Mouse (Mus musculus) granulocyte monocyte progenitor cell, adult 5-6 weeks (primary cell): ENCODE measurements around the gene Plk5. TPM values are rescaled to one million over a fixed set of nuclear protein-coding genes. Genes with fewer than 3 reads are reported as not detected.
A peak's percentile ranks its signal among the peaks of the same experiment; 100 is the strongest.

ENCODE experiments used
- ATAC-seq: replicated peaks from 2 replicates; pipeline ENCODE4 v1.8.0; 2016; ENCODE audit warnings: mild to moderate bottlenecking, moderate TSS enrichment, inconsistent platforms; ENCODE audit not compliant: poor library complexity, severe bottlenecking
- total RNA-seq, 2 experiments: library from RNA; stranded (forward) in 1 of 2; stranded (reverse) in 1 of 2; fragments of 200-712, 200-1000 nt in 1 of 2; fragments of >200 nt in 1 of 2; fragmentation: Nextera tagmentation in 1 of 2; gene quantifications; 2 replicates each; pipeline ENCODE4 v1.2.3; 2014 to 2017

The Plk5 gene
- total RNA-seq, 2 experiments from 2014 or later: not detected

DNA sequence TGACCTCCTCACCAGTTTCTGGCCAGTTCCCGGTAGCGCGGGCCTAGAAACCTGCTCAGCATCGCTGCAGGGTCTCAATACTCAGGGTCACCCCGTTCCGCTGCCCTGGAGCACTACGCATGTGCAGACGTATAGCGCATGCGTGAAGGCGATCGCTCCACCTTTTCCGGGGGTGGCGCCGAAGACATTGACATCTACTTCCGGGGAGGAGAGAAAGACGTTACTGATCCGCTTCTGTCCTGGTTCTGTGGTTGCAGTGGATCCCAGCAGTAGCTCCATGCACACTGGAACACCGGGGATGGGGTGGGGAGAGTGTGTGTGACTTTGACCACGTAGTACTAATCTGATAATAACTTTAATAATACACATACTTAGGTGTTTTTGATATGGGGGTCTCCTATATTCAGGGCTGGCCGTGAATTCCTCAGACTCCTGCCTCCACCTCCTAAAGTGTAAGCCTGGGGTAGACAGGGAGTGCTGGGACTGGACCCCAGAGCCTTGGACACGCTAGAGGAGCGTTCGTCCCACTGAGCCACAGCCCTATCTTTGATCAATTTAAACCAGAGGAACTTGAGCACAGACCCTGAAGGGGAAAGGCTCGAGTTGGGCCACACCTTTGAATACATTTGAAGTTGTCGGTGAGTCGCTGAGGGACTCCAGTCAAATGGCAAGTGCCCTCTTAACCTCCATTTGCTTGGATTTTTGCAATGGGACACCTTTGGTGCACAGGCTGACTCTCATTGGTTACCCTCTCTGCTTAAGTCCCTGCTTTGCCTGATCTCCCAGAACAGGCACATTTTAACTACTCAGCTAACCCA is 50.6 kb downstream of the Plk5 start, which contains the start of gene Uqcr11:
Gene Uqcr11 (minus strand): TSS at position 147 of the 818 bp plus-strand sequence.
- ATAC-seq: peak; percentile 75

DNA sequence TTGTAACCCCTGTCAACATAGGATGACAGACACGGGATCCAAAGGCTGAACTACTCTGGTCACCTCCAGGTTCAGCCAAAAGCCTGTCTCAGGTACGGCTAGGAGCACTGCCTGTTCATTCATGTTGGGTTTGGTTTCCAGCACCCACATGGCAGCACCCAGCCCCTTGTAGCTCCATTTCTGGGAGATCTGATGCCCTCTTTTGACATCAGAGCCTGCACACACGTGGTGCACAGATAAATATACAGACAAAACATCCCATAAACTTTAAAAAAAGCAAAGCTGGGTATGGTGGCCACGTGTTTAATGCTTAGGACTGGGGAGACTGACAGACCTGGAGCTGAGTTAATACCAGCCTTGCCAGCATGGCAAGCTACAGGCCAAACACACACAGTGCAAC is 51.7 kb downstream of the Plk5 start:
- ATAC-seq: no peak

- no peak for ATAC-seq
Observed at GRCm38 (mm10) chr10:80412656-80413541, 56.6 kb downstream of the Plk5 start.

Other genes starting within 250 kb of the Plk5 start
- gene Stk11, start 240.7 kb upstream of the Plk5 start, total RNA-seq (2014; fragmentation: Nextera tagmentation): 94.5 and 150 TPM in 2 replicates
- 121 and 132 TPM in 2 replicates for gene Stk11, start 240.7 kb upstream of the Plk5 start, total RNA-seq (2017)
- gene Atp5d, start 217.8 kb upstream of the Plk5 start, total RNA-seq (2014; fragmentation: Nextera tagmentation): 193 and 253 TPM in 2 replicates
- gene Atp5d, start 217.8 kb upstream of the Plk5 start, total RNA-seq (2017): 47.4 and 49.6 TPM in 2 replicates
- gene Cbarp, start 215.6 kb upstream of the Plk5 start, total RNA-seq (2014; fragmentation: Nextera tagmentation): 0.73 and 5.3 TPM in 2 replicates
- gene Cbarp, start 215.6 kb upstream of the Plk5 start, total RNA-seq (2017): 0.36 TPM in 1 of 2 replicates, not detected in the other
- 26.7 and 36.8 TPM in 2 replicates for gene Midn, start 208.2 kb upstream of the Plk5 start, total RNA-seq (2014; fragmentation: Nextera tagmentation)
- 10.0 and 17.4 TPM in 2 replicates for gene Midn, start 208.2 kb upstream of the Plk5 start, total RNA-seq (2017)
- 25.3 and 70.7 TPM in 2 replicates for gene Cirbp, start 190.5 kb upstream of the Plk5 start, total RNA-seq (2014; fragmentation: Nextera tagmentation)
- 36.8 and 40.7 TPM in 2 replicates for gene Cirbp, start 190.5 kb upstream of the Plk5 start, total RNA-seq (2017)
- gene 1600002K03Rik, start 183.5 kb upstream of the Plk5 start, total RNA-seq (2014; fragmentation: Nextera tagmentation): 17.2 and 43.4 TPM in 2 replicates
- gene 1600002K03Rik, start 183.5 kb upstream of the Plk5 start, total RNA-seq (2017): 11.2 and 11.5 TPM in 2 replicates
- gene Efna2, start 177.0 kb upstream of the Plk5 start, total RNA-seq (2014; fragmentation: Nextera tagmentation): not detected in 2 replicates
- gene Efna2, start 177.0 kb upstream of the Plk5 start, total RNA-seq (2017): 0.05 TPM in 1 of 2 replicates, not detected in the other
- gene Mum1, start 130.0 kb upstream of the Plk5 start, total RNA-seq (2014; fragmentation: Nextera tagmentation): 52.6 and 53.1 TPM in 2 replicates
- 30.6 and 31.0 TPM in 2 replicates for gene Mum1, start 130.0 kb upstream of the Plk5 start, total RNA-seq (2017)
- 109 and 191 TPM in 2 replicates for gene Ndufs7, start 107.3 kb upstream of the Plk5 start, total RNA-seq (2014; fragmentation: Nextera tagmentation)
- gene Ndufs7, start 107.3 kb upstream of the Plk5 start, total RNA-seq (2017): 97.9 and 124 TPM in 2 replicates
- gene Gamt, start 95.4 kb upstream of the Plk5 start, total RNA-seq (2014; fragmentation: Nextera tagmentation): 4.8 and 6.9 TPM in 2 replicates
- 3.1 and 5.7 TPM in 2 replicates for gene Gamt, start 95.4 kb upstream of the Plk5 start, total RNA-seq (2017)
- 128 and 145 TPM in 2 replicates for gene Dazap1, start 95.0 kb upstream of the Plk5 start, total RNA-seq (2014; fragmentation: Nextera tagmentation)
- gene Dazap1, start 95.0 kb upstream of the Plk5 start, total RNA-seq (2017): 154 and 157 TPM in 2 replicates
- 3,725 and 3,829 TPM in 2 replicates for gene Rps15, start 64.0 kb upstream of the Plk5 start, total RNA-seq (2014; fragmentation: Nextera tagmentation)
- gene Rps15, start 64.0 kb upstream of the Plk5 start, total RNA-seq (2017): 2,646 and 2,810 TPM in 2 replicates
- not detected in 2 replicates for gene Apc2, start 60.5 kb upstream of the Plk5 start, total RNA-seq (2014; fragmentation: Nextera tagmentation)
- gene Apc2, start 60.5 kb upstream of the Plk5 start, total RNA-seq (2017): not detected in 2 replicates
- gene 2310011J03Rik, start 35.9 kb upstream of the Plk5 start, total RNA-seq (2014; fragmentation: Nextera tagmentation): 35.2 and 45.0 TPM in 2 replicates
- 16.4 and 17.4 TPM in 2 replicates for gene 2310011J03Rik, start 35.9 kb upstream of the Plk5 start, total RNA-seq (2017)
- gene Pcsk4, start 27.0 kb upstream of the Plk5 start, total RNA-seq (2014; fragmentation: Nextera tagmentation): 6.7 and 7.2 TPM in 2 replicates
- gene Pcsk4, start 27.0 kb upstream of the Plk5 start, total RNA-seq (2017): 0.98 and 1.6 TPM in 2 replicates
- 0.11 and 0.60 TPM in 2 replicates for gene Reep6, start 26.5 kb upstream of the Plk5 start, total RNA-seq (2014; fragmentation: Nextera tagmentation)
- gene Reep6, start 26.5 kb upstream of the Plk5 start, total RNA-seq (2017): 0.22 and 2.7 TPM in 2 replicates
- gene Adamtsl5, start 8.0 kb upstream of the Plk5 start, total RNA-seq (2014; fragmentation: Nextera tagmentation): not detected in 2 replicates
- gene Adamtsl5, start 8.0 kb upstream of the Plk5 start, total RNA-seq (2017): not detected in 2 replicates
- 0.67 and 3.6 TPM in 2 replicates for gene Mex3d, start 31.2 kb downstream of the Plk5 start, total RNA-seq (2014; fragmentation: Nextera tagmentation)
- 2.1 and 2.2 TPM in 2 replicates for gene Mex3d, start 31.2 kb downstream of the Plk5 start, total RNA-seq (2017)
- gene Mbd3, start 43.1 kb downstream of the Plk5 start, total RNA-seq (2014; fragmentation: Nextera tagmentation): 85.0 and 105 TPM in 2 replicates
- 94.1 and 106 TPM in 2 replicates for gene Mbd3, start 43.1 kb downstream of the Plk5 start, total RNA-seq (2017)
- gene Uqcr11, start 50.4 kb downstream of the Plk5 start, total RNA-seq (2014; fragmentation: Nextera tagmentation): 382 and 438 TPM in 2 replicates
- gene Uqcr11, start 50.4 kb downstream of the Plk5 start, total RNA-seq (2017): 172 and 277 TPM in 2 replicates
- 33.8 and 55.2 TPM in 2 replicates for gene Tcf3, start 77.2 kb downstream of the Plk5 start, total RNA-seq (2014; fragmentation: Nextera tagmentation)
- gene Tcf3, start 77.2 kb downstream of the Plk5 start, total RNA-seq (2017): 30.7 and 48.4 TPM in 2 replicates
- not detected in 2 replicates for gene Onecut3, start 138.4 kb downstream of the Plk5 start, total RNA-seq (2014; fragmentation: Nextera tagmentation)
- not detected in 2 replicates for gene Onecut3, start 138.4 kb downstream of the Plk5 start, total RNA-seq (2017)
- 0.64 TPM in 1 of 2 replicates, not detected in the other for gene Atp8b3, start 182.7 kb downstream of the Plk5 start, total RNA-seq (2014; fragmentation: Nextera tagmentation)
- gene Atp8b3, start 182.7 kb downstream of the Plk5 start, total RNA-seq (2017): not detected in 2 replicates
- gene Rexo1, start 205.1 kb downstream of the Plk5 start, total RNA-seq (2014; fragmentation: Nextera tagmentation): 43.7 and 48.2 TPM in 2 replicates
- 17.5 and 28.8 TPM in 2 replicates for gene Rexo1, start 205.1 kb downstream of the Plk5 start, total RNA-seq (2017)
- gene Klf16, start 220.9 kb downstream of the Plk5 start, total RNA-seq (2014; fragmentation: Nextera tagmentation): 9.3 and 10.1 TPM in 2 replicates
- 2.8 and 6.8 TPM in 2 replicates for gene Klf16, start 220.9 kb downstream of the Plk5 start, total RNA-seq (2017)
- gene Abhd17a, start 233.9 kb downstream of the Plk5 start, total RNA-seq (2014; fragmentation: Nextera tagmentation): 27.7 and 36.2 TPM in 2 replicates
- gene Abhd17a, start 233.9 kb downstream of the Plk5 start, total RNA-seq (2017): 24.2 and 33.5 TPM in 2 replicates
- 40.5 and 72.3 TPM in 2 replicates for gene Scamp4, start 246.4 kb downstream of the Plk5 start, total RNA-seq (2014; fragmentation: Nextera tagmentation)
- 10.7 and 11.4 TPM in 2 replicates for gene Scamp4, start 246.4 kb downstream of the Plk5 start, total RNA-seq (2017)
- gene Adat3, start 246.4 kb downstream of the Plk5 start, total RNA-seq (2014; fragmentation: Nextera tagmentation): 0.79 TPM in 1 of 2 replicates, not detected in the other
- 0.34 and 0.67 TPM in 2 replicates for gene Adat3, start 246.4 kb downstream of the Plk5 start, total RNA-seq (2017)
- 3.1 TPM in 1 of 2 replicates, not detected in the other for gene Gm49322, start 249.6 kb downstream of the Plk5 start, total RNA-seq (2014; fragmentation: Nextera tagmentation)
- 0.39 TPM in 1 of 2 replicates, not detected in the other for gene Gm49322, start 249.6 kb downstream of the Plk5 start, total RNA-seq (2017)